Mouse (Mus musculus) G1E (cell line): ENCODE measurements around the gene Ugt1a6a. TPM values are rescaled to one million over a fixed set of nuclear protein-coding genes. Genes with fewer than 3 reads are reported as not detected.

Experiments
- ATAC-seq: 2 replicates; pipeline ENCODE4 v1.8.0; 2016; ENCODE audit warnings: mild to moderate bottlenecking; ENCODE audit not compliant: insufficient number of reproducible peaks, poor library complexity, low FRiP score, severe bottlenecking; ENCODE audit errors: extremely low read depth
- DNase-seq: peaks from one replicate; pipeline ENCODE4 v3.0.0; 2012; ENCODE audit warnings: low spot score
- H3K27me3 ChIP-seq: 2 replicates; pipeline ENCODE4 v1.6.1; 2012; ENCODE audit warnings: mild to moderate bottlenecking, low read length, inconsistent platforms; ENCODE audit not compliant: insufficient read depth
- H3K36me3 ChIP-seq: replicated peaks from 2 replicates; pipeline ENCODE3; 2012; ENCODE audit warnings: mild to moderate bottlenecking, inconsistent platforms
- H3K4me1 ChIP-seq: 2 replicates; pipeline ENCODE4 v1.6.1; 2012; ENCODE audit warnings: low read depth, low read length, inconsistent platforms, mixed read lengths; ENCODE audit not compliant: insufficient read depth
- H3K4me3 ChIP-seq: 2 replicates; pipeline ENCODE4 v1.5.1; 2012; ENCODE audit warnings: low read depth, mild to moderate bottlenecking, inconsistent platforms, low read length, moderate library complexity, mixed read lengths
- H3K9me3 ChIP-seq: replicated peaks from 2 replicates; pipeline ENCODE4 v1.6.1; 2012; ENCODE audit warnings: inconsistent platforms
- CTCF ChIP-seq: IDR thresholded peaks from 2 replicates; pipeline ENCODE4 v1.5.1; 2012; ENCODE audit warnings: low read depth, low read length, inconsistent platforms, mixed read lengths
- GATA1 ChIP-seq: IDR thresholded peaks from 2 replicates; pipeline ENCODE4 v1.6.1; 2012; ENCODE audit warnings: borderline replicate concordance, low read length, inconsistent platforms, mixed read lengths
- GATA2 ChIP-seq: IDR thresholded peaks from 2 replicates; pipeline ENCODE4 v1.6.1; 2012; ENCODE audit warnings: low read depth, low read length, inconsistent platforms, borderline replicate concordance
- POLR2AphosphoS5 ChIP-seq: IDR thresholded peaks from 2 replicates; pipeline ENCODE4 v1.6.1; 2012; ENCODE audit warnings: low read depth, low read length, inconsistent platforms; ENCODE audit not compliant: insufficient replicate concordance
- TAL1 ChIP-seq: conservative IDR thresholded peaks from 2 replicates; pipeline ENCODE4 v1.6.1; 2012; ENCODE audit warnings: low read depth, low read length, inconsistent platforms, mixed read lengths
- polyA plus RNA-seq: library from polyadenylated mRNA; stranded (reverse); fragments of >175 nt; gene quantifications from 2 replicates; pipeline ENCODE4 v1.2.3, GENCODE M21; 2012
- total RNA-seq, 2 experiments: library from RNA; stranded (forward) in 1 of 2; stranded (reverse) in 1 of 2; fragments of 200-1000 nt in 1 of 2; fragments of >200 nt in 1 of 2; fragmentation: Nextera tagmentation in 1 of 2; gene quantifications; 2 replicates each; pipeline ENCODE4 v1.2.3; 2014 to 2017

Gene Ugt1a6a
- total and polyA plus RNA-seq, 3 experiments: 0.60 to 0.98 TPM; not detected in 1

DNA sequence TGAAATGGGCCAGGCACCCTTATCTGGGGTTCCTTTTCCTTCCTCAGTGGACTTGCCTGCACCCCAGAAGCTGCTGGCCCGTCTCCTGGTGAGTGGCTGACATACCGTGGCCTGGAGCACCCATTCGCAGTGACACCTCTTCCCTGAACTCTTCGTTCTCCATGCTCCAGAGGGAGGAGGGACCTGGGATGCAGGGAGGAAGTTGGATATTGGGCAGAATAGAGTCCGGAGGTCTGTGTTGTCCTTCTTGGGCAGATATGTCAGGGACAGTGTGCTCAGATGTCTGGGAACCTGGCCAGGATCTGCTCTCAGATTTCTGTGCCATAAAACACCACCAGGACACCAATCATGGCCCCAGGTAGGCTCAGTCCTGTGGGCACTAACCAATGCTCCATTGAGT lies 105.5 kb downstream of the Ugt1a6a start:
- no peak for TF ChIP-seq GATA1
- peaks cover 5% of the 10 kb centered on the region; the same call in 1 of the 2 replicates for H3K9me3 ChIP-seq
- no peaks in the 10 kb centered on the region for H3K36me3 ChIP-seq
- ATAC-seq: no peak
- H3K27me3 ChIP-seq: peaks cover 8% of the 10 kb centered on the region; the same call in 1 of the 2 replicates
- H3K4me1 ChIP-seq: no peaks in the 10 kb centered on the region
- DNase-seq: no peak
- H3K4me3 ChIP-seq: no peak overlapping the region

DNA sequence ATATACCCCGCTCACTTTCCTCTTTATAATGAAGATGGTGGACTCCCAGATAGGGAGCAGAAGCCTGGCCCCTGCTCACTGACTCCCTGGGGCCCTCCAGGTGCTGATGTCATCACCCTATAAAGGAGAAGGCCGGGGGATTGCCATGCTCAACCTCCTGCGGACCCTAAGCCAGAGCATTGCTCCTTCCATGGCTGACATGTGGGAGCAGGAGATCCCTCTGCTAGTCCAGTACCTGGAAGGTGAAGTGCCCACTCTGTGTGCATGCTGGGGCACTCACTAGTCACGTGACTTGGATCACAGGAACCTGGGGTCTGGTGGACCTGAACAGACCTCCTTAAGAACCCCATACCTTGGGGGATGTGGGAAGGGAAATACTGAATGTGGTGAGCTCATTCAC lies 106.0 kb downstream of the Ugt1a6a start:
- no peak for DNase-seq
- no peak for ATAC-seq

DNA sequence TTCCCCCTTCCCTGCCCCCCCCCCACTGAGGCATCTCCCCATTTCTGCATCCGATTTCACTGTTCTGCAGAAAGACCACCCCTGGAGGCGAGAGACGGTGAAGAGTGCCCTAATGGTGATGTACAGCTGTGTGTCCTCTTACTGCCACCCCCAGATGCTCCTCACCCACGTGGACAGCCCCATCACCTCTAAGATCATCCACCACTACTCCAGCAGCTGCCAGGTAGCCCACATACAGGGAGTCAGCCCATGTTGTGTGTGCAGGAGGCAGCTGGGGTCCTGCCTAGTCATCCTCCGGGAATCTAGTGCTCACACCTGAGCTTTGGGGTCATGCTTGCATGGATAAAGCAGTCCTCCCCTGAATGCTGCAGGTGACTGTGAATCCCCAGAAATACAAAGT lies 109.3 kb downstream of the Ugt1a6a start:
- Histone ChIP-seq H3K4me3 (no peak overlapping the region), H3K4me1 (no peaks in the 10 kb centered on the region), H3K36me3 (no peaks in the 10 kb centered on the region), H3K9me3 (peaks cover 2% of the 10 kb centered on the region; the same call in 1 of the 2 replicates), H3K27me3 (peaks cover 9% of the 10 kb centered on the region)
- DNase-seq: no peak
- TF ChIP-seq POLR2AphosphoS5 (no peak), TAL1 (no peak), CTCF (no peak), GATA2 (no peak), GATA1 (no peak)
- no peak for ATAC-seq

More for the DNA sequence above, 106.0 kb downstream of the Ugt1a6a start:
- Histone ChIP-seq H3K4me3 (no peak overlapping the region), H3K9me3 (peaks cover 5% of the 10 kb centered on the region; the same call in 1 of the 2 replicates), H3K36me3 (no peaks in the 10 kb centered on the region), H3K27me3 (peaks cover 6% of the 10 kb centered on the region), H3K4me1 (no peaks in the 10 kb centered on the region)
- TF ChIP-seq POLR2AphosphoS5 (no peak), TAL1 (no peak), GATA2 (no peak), GATA1 (no peak), CTCF (no peak)

DNA sequence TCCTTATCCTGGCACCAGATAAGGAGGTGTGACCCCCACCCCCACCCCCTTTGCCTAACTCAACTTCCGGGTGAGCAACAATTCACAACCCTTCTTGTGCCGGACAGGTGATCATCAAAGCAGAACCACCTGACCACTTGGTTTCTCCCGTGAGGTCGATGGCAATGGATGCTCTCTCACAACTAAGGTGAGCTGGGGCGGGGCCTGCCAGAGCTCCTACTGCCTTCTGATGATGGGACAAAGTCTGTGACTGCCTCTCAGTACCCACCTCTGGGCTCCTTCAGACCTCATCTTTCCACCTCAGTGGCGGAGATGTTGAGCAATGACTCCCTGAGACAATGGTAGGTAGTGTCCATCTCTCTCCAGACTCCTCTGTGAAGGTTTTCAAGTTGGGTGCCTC lies 111.3 kb downstream of the Ugt1a6a start:
- H3K9me3 ChIP-seq: peaks cover 2% of the 10 kb centered on the region; the same call in 1 of the 2 replicates
- no peak for ATAC-seq
- no peak for TF ChIP-seq POLR2AphosphoS5
- TF ChIP-seq GATA2: no peak
- no peak for TF ChIP-seq CTCF
- TF ChIP-seq GATA1: no peak
- no peak for TF ChIP-seq TAL1

DNA sequence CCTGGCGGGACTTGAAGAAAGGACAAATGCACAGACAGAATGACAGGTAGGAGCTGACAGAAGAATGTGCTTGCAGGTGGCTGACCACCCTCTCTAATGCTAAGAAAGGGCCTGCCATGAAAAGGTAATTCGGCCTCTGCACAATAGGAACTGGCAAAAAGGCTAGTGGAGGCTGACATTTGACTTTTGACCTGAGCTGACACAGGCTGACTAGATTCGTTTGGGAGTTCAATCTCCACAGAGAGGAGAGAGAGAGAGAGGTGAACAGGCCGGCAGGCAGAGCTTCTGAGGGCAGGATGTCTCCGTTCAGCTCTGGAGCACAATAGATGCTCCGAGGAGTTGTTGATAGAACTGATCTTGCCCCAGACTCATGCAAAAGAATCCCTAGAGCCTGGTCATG lies 111.8 kb downstream of the Ugt1a6a start:
- DNase-seq (no peak), ATAC-seq (no peak)
- Histone ChIP-seq H3K4me3 (no peak overlapping the region), H3K9me3 (peaks cover 2% of the 10 kb centered on the region; the same call in 1 of the 2 replicates), H3K4me1 (no peaks in the 10 kb centered on the region), H3K36me3 (no peaks in the 10 kb centered on the region), H3K27me3 (peaks cover 22% of the 10 kb centered on the region)
- no peak for TF ChIP-seq TAL1
- TF ChIP-seq POLR2AphosphoS5: no peak
- no peak for TF ChIP-seq CTCF
- TF ChIP-seq GATA2: no peak

More for the DNA sequence above, 111.3 kb downstream of the Ugt1a6a start:
- DNase-seq: no peak
- Histone ChIP-seq H3K36me3 (no peaks in the 10 kb centered on the region), H3K27me3 (peaks cover 17% of the 10 kb centered on the region), H3K4me3 (no peak overlapping the region), H3K4me1 (no peaks in the 10 kb centered on the region)

DNA sequence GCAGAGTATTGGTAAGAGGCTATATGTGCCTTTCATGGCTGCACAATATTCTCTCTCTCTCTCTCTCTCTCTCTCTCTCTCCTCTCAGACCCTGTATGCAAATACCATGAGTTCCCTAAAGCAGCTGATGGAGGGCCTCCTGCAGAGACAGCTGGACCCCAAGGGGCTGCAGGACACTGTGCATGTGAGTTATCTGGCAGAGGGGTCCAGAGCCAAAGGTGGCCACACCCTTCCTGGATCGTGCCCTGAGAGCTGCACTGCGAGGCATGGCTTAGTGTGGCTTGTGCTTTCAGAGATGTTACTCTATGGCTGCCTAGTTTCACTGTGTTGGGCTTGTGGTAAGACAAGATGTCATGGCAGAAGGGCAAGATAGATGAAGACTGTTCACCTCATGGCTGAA lies 113.1 kb downstream of the Ugt1a6a start:
- peaks cover 2% of the 10 kb centered on the region; the same call in 1 of the 2 replicates for H3K9me3 ChIP-seq
- TF ChIP-seq CTCF: no peak
- TF ChIP-seq GATA1: no peak
- no peak for TF ChIP-seq TAL1
- TF ChIP-seq GATA2: no peak
- no peak for TF ChIP-seq POLR2AphosphoS5

DNA sequence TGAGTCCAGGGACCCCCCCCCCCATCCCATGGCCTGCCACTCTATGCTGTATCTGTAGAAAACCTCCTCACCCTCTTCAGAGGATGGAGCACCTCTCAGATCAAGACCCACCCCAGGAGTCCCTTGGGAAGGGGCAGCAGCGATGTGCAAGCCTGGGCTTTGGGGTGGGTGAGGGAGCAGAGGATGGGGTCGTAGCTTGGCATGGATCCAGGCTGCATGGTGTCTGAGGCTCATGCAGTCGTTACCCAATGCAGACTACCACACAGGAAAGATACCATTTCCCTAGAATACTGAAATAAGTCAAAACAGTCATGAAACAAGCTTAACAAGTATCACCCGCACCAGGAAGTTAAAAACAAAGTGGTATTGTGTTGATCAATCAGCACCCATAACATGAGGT lies 114.0 kb downstream of the Ugt1a6a start:
- no peak for ATAC-seq
- no peak for DNase-seq
- Histone ChIP-seq H3K4me1 (no peaks in the 10 kb centered on the region), H3K36me3 (no peaks in the 10 kb centered on the region), H3K9me3 (peaks cover 2% of the 10 kb centered on the region; the same call in 1 of the 2 replicates), H3K27me3 (peaks cover 30% of the 10 kb centered on the region), H3K4me3 (no peak overlapping the region)
- no peak for TF ChIP-seq POLR2AphosphoS5
- TF ChIP-seq CTCF: no peak
- TF ChIP-seq GATA2: no peak
- no peak for TF ChIP-seq GATA1
- no peak for TF ChIP-seq TAL1

More for the DNA sequence above, 113.1 kb downstream of the Ugt1a6a start:
- DNase-seq: no peak
- Histone ChIP-seq H3K4me1 (no peaks in the 10 kb centered on the region), H3K36me3 (no peaks in the 10 kb centered on the region), H3K27me3 (peaks cover 28% of the 10 kb centered on the region), H3K4me3 (no peak overlapping the region)
- ATAC-seq: no peak
